Mouse (Mus musculus): ENCODE data around the gene Rnf144b. TPM values are rescaled to one million over a fixed set of nuclear protein-coding genes. Genes with fewer than 3 reads are reported as not detected.

Gene Rnf144b
- total and polyA plus RNA-seq, 3 experiments = 1.1 to 7.8 (median 4.6) TPM

DNA sequence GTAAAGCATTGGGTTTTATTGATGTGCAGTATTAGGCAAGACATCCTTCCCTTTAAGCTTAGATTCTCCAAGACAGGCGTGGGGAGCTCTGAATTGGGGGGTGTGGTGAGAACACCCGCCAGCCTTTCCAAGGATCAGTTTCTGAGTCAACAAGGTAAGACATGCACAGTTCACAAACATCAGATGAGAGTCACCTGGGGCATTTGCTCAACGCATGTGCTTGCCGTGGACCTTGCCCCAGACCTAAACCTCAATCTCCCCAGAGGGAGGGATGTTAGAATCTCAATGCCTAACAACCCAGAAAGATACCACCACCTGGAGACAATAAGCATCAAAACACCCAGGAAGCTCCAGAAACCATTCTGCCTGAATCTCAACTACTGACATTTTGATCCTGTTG lies 47.6 kb downstream of the Rnf144b start:
- no peak for ATAC-seq (ENCODE audit: extremely low read depth, insufficient number of reproducible peaks, low FRiP score, poor library complexity, severe bottlenecking)
- H3K27me3 ChIP-seq (ENCODE audit: insufficient read depth, low read length) = no peaks in the 10 kb centered on the region
- TF ChIP-seq POLR2AphosphoS5 (IDR thresholded peaks at IDR 0.05; ENCODE audit: insufficient replicate concordance, low read depth, low read length) (no peak), GATA2 (IDR thresholded peaks at IDR 0.05; ENCODE audit: borderline replicate concordance, low read depth, low read length) (no peak), CTCF (IDR thresholded peaks at IDR 0.05; ENCODE audit: low read depth, low read length) (no peak), GATA1 (IDR thresholded peaks at IDR 0.05; ENCODE audit: borderline replicate concordance, low read length) (no peak), TAL1 (conservative IDR thresholded peaks at IDR 0.05; ENCODE audit: low read depth, low read length) (no peak)
- no peaks in the 10 kb centered on the region for H3K4me1 ChIP-seq (ENCODE audit: insufficient read depth, low read depth, low read length)
- DNase-seq (ENCODE audit: low spot score) = no peak
- no peak overlapping the region for H3K4me3 ChIP-seq (ENCODE audit: low read depth, low read length)
- H3K9me3 ChIP-seq (replicated peaks) = no peaks in the 10 kb centered on the region
- H3K36me3 ChIP-seq (replicated peaks) = peaks cover 27% of the 10 kb centered on the region

DNA sequence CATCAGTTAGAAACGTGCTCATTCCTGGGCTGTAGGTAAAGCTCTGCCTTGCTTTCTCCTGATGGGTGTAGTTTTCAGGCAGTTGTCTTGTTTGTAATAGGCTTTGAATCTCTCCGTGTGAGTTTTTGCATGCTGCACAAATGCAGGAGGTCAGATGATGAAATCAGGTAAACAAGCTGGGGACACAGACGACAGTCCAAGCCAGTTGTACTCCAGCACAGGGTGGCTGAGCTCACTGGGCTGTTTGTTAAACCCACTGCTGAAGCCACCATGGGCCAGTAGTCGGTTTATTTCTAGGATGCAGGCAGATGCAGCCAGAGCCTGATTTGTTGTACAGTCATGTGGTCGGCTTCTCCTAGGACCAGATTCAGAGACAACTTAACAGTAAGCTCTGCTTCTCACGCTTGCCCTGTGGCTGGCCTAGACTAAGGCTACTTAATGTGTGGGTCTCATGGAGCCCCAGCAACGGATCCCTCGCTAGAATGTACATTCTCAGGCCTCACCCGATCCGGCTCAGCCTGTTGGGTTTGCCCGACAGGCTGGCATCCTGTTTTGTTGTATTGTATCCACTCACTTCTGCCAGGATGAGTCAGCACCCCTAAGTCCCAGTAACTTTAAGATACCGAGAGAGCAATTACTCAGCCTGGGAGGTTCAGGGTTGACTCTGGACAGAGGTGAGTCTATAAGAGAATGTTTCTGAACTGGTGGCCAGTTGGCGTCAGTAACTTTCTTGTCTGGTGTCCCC lies 48.5 kb downstream of the Rnf144b start:
- H3K27me3 ChIP-seq (ENCODE audit: insufficient read depth, low read length) = no peaks in the 10 kb centered on the region
- TF ChIP-seq GATA2 (IDR thresholded peaks at IDR 0.05; ENCODE audit: borderline replicate concordance, low read depth, low read length) (no peak), CTCF (IDR thresholded peaks at IDR 0.05; ENCODE audit: low read depth, low read length) (no peak), TAL1 (conservative IDR thresholded peaks at IDR 0.05; ENCODE audit: low read depth, low read length) (no peak), GATA1 (IDR thresholded peaks at IDR 0.05; ENCODE audit: borderline replicate concordance, low read length) (no peak), POLR2AphosphoS5 (IDR thresholded peaks at IDR 0.05; ENCODE audit: insufficient replicate concordance, low read depth, low read length) (no peak)
- no peak overlapping the region for H3K4me3 ChIP-seq (ENCODE audit: low read depth, low read length)
- no peaks in the 10 kb centered on the region for H3K4me1 ChIP-seq (ENCODE audit: insufficient read depth, low read depth, low read length)
- no peak for DNase-seq (ENCODE audit: low spot score)
- H3K36me3 ChIP-seq (replicated peaks) = peaks cover 27% of the 10 kb centered on the region
- H3K9me3 ChIP-seq (replicated peaks) = no peaks in the 10 kb centered on the region
- ATAC-seq (ENCODE audit: extremely low read depth, insufficient number of reproducible peaks, low FRiP score, poor library complexity, severe bottlenecking) = no peak

DNA sequence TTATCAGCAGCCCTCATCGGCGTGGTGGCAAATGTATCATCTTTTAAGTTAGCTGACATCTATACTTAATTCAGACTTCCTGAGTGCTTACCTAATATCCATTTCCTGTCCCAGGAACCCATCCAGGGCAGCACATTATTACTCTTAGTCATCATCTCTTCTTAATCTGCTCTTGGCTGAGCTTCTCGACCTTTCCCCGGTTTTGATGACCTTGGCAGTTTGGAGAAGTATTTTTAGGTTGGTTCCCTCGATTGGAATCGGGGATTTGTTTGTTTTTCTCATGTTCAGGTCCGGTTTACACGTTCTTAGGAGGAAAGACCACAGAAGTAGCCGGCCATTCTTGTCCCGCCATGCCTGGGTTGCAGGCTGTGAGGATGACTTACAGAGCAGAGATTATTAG lies 50.4 kb downstream of the Rnf144b start:
- H3K27me3 ChIP-seq (ENCODE audit: insufficient read depth, low read length) = no peaks in the 10 kb centered on the region
- H3K4me3 ChIP-seq (ENCODE audit: low read depth, low read length) = no peak overlapping the region
- no peaks in the 10 kb centered on the region for H3K4me1 ChIP-seq (ENCODE audit: insufficient read depth, low read depth, low read length)
- H3K36me3 ChIP-seq (replicated peaks) = peaks cover 24% of the 10 kb centered on the region
- TF ChIP-seq GATA2 (IDR thresholded peaks at IDR 0.05; ENCODE audit: borderline replicate concordance, low read depth, low read length) (no peak), POLR2AphosphoS5 (IDR thresholded peaks at IDR 0.05; ENCODE audit: insufficient replicate concordance, low read depth, low read length) (no peak), TAL1 (conservative IDR thresholded peaks at IDR 0.05; ENCODE audit: low read depth, low read length) (no peak), CTCF (IDR thresholded peaks at IDR 0.05; ENCODE audit: low read depth, low read length) (no peak), GATA1 (IDR thresholded peaks at IDR 0.05; ENCODE audit: borderline replicate concordance, low read length) (no peak)
- H3K9me3 ChIP-seq (replicated peaks) = no peaks in the 10 kb centered on the region
- no peak for DNase-seq (ENCODE audit: low spot score)
- no peak for ATAC-seq (ENCODE audit: extremely low read depth, insufficient number of reproducible peaks, low FRiP score, poor library complexity, severe bottlenecking)

DNA sequence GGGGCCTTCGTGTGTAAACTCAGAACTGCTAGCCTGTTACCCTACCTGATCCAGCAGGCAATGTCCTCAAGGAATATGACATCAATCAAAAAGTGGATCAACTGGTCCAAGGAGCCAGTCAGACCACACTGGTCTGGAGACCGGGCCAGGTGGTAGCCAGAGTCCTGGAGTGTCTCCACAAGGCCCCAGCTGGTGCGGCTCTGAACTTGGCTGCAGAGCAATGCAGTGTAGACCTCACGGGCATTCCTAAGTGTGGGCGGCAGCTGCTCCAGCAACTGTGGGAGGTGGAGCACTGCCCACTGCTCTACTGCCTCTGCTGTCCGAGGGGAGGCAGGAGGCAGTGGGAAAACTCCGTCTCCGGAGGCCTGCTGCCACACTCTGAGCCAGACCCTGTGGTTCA lies 55.7 kb downstream of the Rnf144b start:
- 0 out of 2 replicates have a peak, but pooled peaks cover 4% of the 10 kb centered on the region for H3K4me1 ChIP-seq (ENCODE audit: insufficient read depth, low read depth, low read length)
- no peaks in the 10 kb centered on the region for H3K27me3 ChIP-seq (ENCODE audit: insufficient read depth, low read length)
- H3K9me3 ChIP-seq (replicated peaks) = no peaks in the 10 kb centered on the region
- DNase-seq (ENCODE audit: low spot score) (no peak), ATAC-seq (ENCODE audit: extremely low read depth, insufficient number of reproducible peaks, low FRiP score, poor library complexity, severe bottlenecking) (no peak)
- H3K4me3 ChIP-seq (ENCODE audit: low read depth, low read length) = no peak overlapping the region
- peaks cover 6% of the 10 kb centered on the region for H3K36me3 ChIP-seq (replicated peaks)
- TF ChIP-seq POLR2AphosphoS5 (IDR thresholded peaks at IDR 0.05; ENCODE audit: insufficient replicate concordance, low read depth, low read length) = no peak
- TF ChIP-seq GATA1 (IDR thresholded peaks at IDR 0.05; ENCODE audit: borderline replicate concordance, low read length) = no peak

DNA sequence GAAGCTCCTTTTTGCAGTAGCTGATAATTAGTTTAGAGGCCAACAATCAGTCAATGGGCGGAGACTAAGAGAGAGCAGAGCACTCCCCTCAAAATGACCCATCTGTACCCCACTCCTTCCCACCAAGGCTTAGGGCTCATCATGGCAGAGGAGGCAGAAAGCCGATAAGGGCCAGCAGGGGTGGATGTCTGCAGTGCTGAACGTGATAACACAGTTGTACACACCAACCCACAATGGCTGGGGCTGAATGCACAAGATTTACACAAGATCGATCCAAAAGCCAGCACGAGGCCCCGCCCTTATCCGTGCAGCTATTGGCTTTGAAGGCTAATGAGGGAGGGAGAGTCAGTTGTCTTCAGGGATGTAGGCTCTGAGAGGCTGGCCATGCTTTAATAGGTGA lies 58.3 kb downstream of the Rnf144b start:
- DNase-seq (ENCODE audit: low spot score) = no peak
- Histone ChIP-seq H3K36me3 (replicated peaks) (peaks cover 6% of the 10 kb centered on the region), H3K27me3 (ENCODE audit: insufficient read depth, low read length) (no peaks in the 10 kb centered on the region), H3K9me3 (replicated peaks) (no peaks in the 10 kb centered on the region), H3K4me1 (ENCODE audit: insufficient read depth, low read depth, low read length) (peaks cover 10% of the 10 kb centered on the region; the same call in 1 of the 2 replicates), H3K4me3 (ENCODE audit: low read depth, low read length) (no peak overlapping the region)
- ATAC-seq (ENCODE audit: extremely low read depth, insufficient number of reproducible peaks, low FRiP score, poor library complexity, severe bottlenecking) = no peak
- TF ChIP-seq GATA2 (IDR thresholded peaks at IDR 0.05; ENCODE audit: borderline replicate concordance, low read depth, low read length) (no peak), GATA1 (IDR thresholded peaks at IDR 0.05; ENCODE audit: borderline replicate concordance, low read length) (no peak), TAL1 (conservative IDR thresholded peaks at IDR 0.05; ENCODE audit: low read depth, low read length) (no peak), CTCF (IDR thresholded peaks at IDR 0.05; ENCODE audit: low read depth, low read length) (no peak), POLR2AphosphoS5 (IDR thresholded peaks at IDR 0.05; ENCODE audit: insufficient replicate concordance, low read depth, low read length) (no peak)

DNA sequence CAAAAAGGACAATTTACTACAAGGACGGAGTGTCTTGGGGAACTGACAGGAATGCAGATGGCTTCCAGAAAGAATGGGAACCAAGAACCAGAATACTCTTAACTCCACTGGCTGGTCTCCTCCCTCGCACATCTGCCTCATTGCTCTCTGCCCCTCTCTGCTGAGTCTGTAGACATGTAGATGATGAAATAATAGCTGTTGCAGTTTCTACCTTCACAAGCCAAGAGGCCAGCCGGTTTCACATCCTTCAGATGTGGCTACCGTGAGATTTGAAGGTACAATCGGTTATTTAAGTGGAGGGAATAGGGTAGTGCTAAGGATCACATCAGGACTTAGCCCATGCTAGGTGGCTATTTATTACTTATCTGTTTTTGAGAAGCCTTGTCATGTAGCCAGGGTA lies 59.9 kb downstream of the Rnf144b start:
- no peak for ATAC-seq (ENCODE audit: extremely low read depth, insufficient number of reproducible peaks, low FRiP score, poor library complexity, severe bottlenecking)
- no peak for DNase-seq (ENCODE audit: low spot score)
- Histone ChIP-seq H3K9me3 (replicated peaks) (no peaks in the 10 kb centered on the region), H3K27me3 (ENCODE audit: insufficient read depth, low read length) (no peaks in the 10 kb centered on the region), H3K4me3 (ENCODE audit: low read depth, low read length) (no peak overlapping the region), H3K4me1 (ENCODE audit: insufficient read depth, low read depth, low read length) (peaks cover 10% of the 10 kb centered on the region; the same call in 1 of the 2 replicates), H3K36me3 (replicated peaks) (peaks cover 6% of the 10 kb centered on the region)
- no peak for TF ChIP-seq POLR2AphosphoS5 (IDR thresholded peaks at IDR 0.05; ENCODE audit: insufficient replicate concordance, low read depth, low read length)
- TF ChIP-seq CTCF (IDR thresholded peaks at IDR 0.05; ENCODE audit: low read depth, low read length) = no peak
- no peak for TF ChIP-seq GATA1 (IDR thresholded peaks at IDR 0.05; ENCODE audit: borderline replicate concordance, low read length)
- TF ChIP-seq TAL1 (conservative IDR thresholded peaks at IDR 0.05; ENCODE audit: low read depth, low read length) = no peak
- TF ChIP-seq GATA2 (IDR thresholded peaks at IDR 0.05; ENCODE audit: borderline replicate concordance, low read depth, low read length) = no peak
